Mouse (Mus musculus): ENCODE data around the gene Crabp2.

GRCm38 (mm10) chr3:88002291-88002976 lies 54.0 kb downstream of the Crabp2 start:
- TF ChIP-seq CTCF (IDR thresholded peaks at IDR 0.05; ENCODE audit: insufficient read depth, low read depth, low read length) (no peak), POLR2A (IDR thresholded peaks at IDR 0.05; ENCODE audit: insufficient read depth, low read depth, low read length) (no peak)

All from olfactory bulb, adult 2 months (tissue).